ENCODE assay signal across 23 mouse cellular contexts in the genomic region with DNA sequence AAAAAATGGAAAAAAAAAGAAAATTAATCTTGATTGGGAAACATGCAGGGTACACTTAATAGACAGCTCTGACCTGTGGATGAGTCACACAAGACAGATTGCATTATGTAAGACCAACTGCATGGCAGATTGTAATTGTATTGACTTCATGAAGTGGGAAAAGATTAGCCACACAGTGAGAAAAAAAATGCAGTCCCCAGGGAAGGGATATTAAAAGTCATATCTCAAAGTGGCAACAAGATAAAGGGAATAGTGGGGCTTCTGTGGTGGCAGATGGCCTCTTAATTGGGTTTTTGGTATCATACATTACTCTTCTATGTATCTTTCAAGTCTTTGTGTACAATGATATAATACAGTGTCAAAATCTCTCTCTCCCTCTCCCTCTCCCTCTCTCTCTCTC.
DNase-seq lines count a peak whose midpoint lies in the region; ATAC-seq lines count a peak whose summit lies in the region.
"Had no signal": no experiment of that assay in that cellular context is flagged by ENCODE, and none has a peak within 500 bp of the region (broad histone marks: within the 10 kb centered on the region; RNA-seq: fewer than 3 reads in every experiment).

No protein-coding gene starts in this region.

- H3K27me3 ChIP-seq in hindbrain, embryonic 13.5 days: no peaks in the 10 kb centered on the region
- no peaks in the 10 kb centered on the region for H3K27me3 ChIP-seq in hindbrain, embryonic 16.5 days (replicated peaks; ENCODE audit: control insufficient read depth, insufficient read depth, low read length)
- H3K27me3 ChIP-seq in neural tube, embryonic 12.5 days (replicated peaks): no peaks in the 10 kb centered on the region
- no peaks in the 10 kb centered on the region for H3K27me3 ChIP-seq in neural tube, embryonic 15.5 days (replicated peaks)
- H3K27me3 ChIP-seq: limb, embryonic 15.5 days; stomach, embryonic 15.5 days had no signal

- H3K4me3 ChIP-seq in hindbrain, embryonic 13.5 days: no peak overlapping the region
- H3K4me3 ChIP-seq in hindbrain, embryonic 16.5 days (ENCODE audit: low read length): no peak overlapping the region
- H3K4me3 ChIP-seq in neural tube, embryonic 12.5 days: no peak overlapping the region
- H3K4me3 ChIP-seq in neural tube, embryonic 15.5 days (replicated peaks): no peak overlapping the region
- H3K4me3 ChIP-seq: limb, embryonic 15.5 days; megakaryocyte, embryonic 14.5 days; midbrain, embryonic 13.5 days; stomach, embryonic 15.5 days had no signal

- no peaks in the 10 kb centered on the region for H3K9me3 ChIP-seq in hindbrain, embryonic 13.5 days
- H3K9me3 ChIP-seq in hindbrain, embryonic 16.5 days (ENCODE audit: control insufficient read depth, low read length): no peaks in the 10 kb centered on the region
- H3K9me3 ChIP-seq in neural tube, embryonic 12.5 days: no peaks in the 10 kb centered on the region
- no peaks in the 10 kb centered on the region for H3K9me3 ChIP-seq in neural tube, embryonic 15.5 days (replicated peaks)
- H3K9me3 ChIP-seq: limb, embryonic 15.5 days; midbrain, embryonic 13.5 days; stomach, embryonic 15.5 days had no signal

- no peak overlapping the region for H3K27ac ChIP-seq in hindbrain, embryonic 13.5 days
- no peak overlapping the region for H3K27ac ChIP-seq in hindbrain, embryonic 16.5 days (ENCODE audit: low read depth, low read length)
- H3K27ac ChIP-seq in neural tube, embryonic 12.5 days: no peak overlapping the region
- H3K27ac ChIP-seq in neural tube, embryonic 15.5 days (replicated peaks): no peak overlapping the region
- H3K27ac ChIP-seq: limb, embryonic 15.5 days; liver, embryonic 14.5 days; midbrain, embryonic 13.5 days; stomach, embryonic 15.5 days had no signal

- H3K4me2 ChIP-seq in hindbrain, embryonic 13.5 days: no peak overlapping the region
- no peak overlapping the region for H3K4me2 ChIP-seq in hindbrain, embryonic 16.5 days (ENCODE audit: low read length)
- no peak overlapping the region for H3K4me2 ChIP-seq in neural tube, embryonic 12.5 days (replicated peaks)
- no peak overlapping the region for H3K4me2 ChIP-seq in neural tube, embryonic 15.5 days
- H3K4me2 ChIP-seq: limb, embryonic 15.5 days; lung, embryonic 14.5 days; midbrain, embryonic 13.5 days; stomach, embryonic 15.5 days had no signal

- H3K36me3 ChIP-seq in hindbrain, embryonic 13.5 days: no peaks in the 10 kb centered on the region
- H3K36me3 ChIP-seq in hindbrain, embryonic 16.5 days (ENCODE audit: control insufficient read depth, insufficient read depth, low read length): no peaks in the 10 kb centered on the region
- no peaks in the 10 kb centered on the region for H3K36me3 ChIP-seq in neural tube, embryonic 12.5 days
- H3K36me3 ChIP-seq in neural tube, embryonic 15.5 days: no peaks in the 10 kb centered on the region
- H3K36me3 ChIP-seq: limb, embryonic 15.5 days; midbrain, embryonic 13.5 days; stomach, embryonic 15.5 days had no signal

- ATAC-seq in hindbrain, embryonic 13.5 days (ENCODE audit: low FRiP score): 0 out of 2 replicates have a peak, but pooled peaks have one; percentile 17
- no peak for ATAC-seq in hindbrain, embryonic 16.5 days
- peak; percentile 21; the same call in 1 of the 2 replicates for ATAC-seq in neural tube, embryonic 12.5 days (ENCODE audit: low FRiP score, low read depth)
- ATAC-seq in neural tube, embryonic 15.5 days (ENCODE audit: low FRiP score): no peak
- ATAC-seq: CD4-positive, CD25-positive, alpha-beta regulatory T cell, adult 4 months; midbrain, embryonic 13.5 days; Patski had no signal

- DNase-seq in adrenal gland, adult 2 months: peak; percentile 17
- DNase-seq in adrenal gland, postnatal 4 days (ENCODE audit: low spot score in 2 of 2): no peak
- peak; percentile 8 for DNase-seq in telencephalon, adult 2 months (ENCODE audit: low read depth, low spot score)
- no peak for DNase-seq in cerebellum, postnatal 4 days (ENCODE audit: low spot score in 2 of 2)
- DNase-seq: cerebellum, adult 9-11 months; gastrocnemius, postnatal 25 days; kidney, adult 18-20 months; kidney, postnatal 4 days; left cerebral cortex, postnatal 4 days; lung, embryonic 14.5 days; thymus, adult 18-20 months; thymus, postnatal 36 days had no signal

- H3K9ac ChIP-seq in hindbrain, embryonic 13.5 days: no peak overlapping the region
- H3K9ac ChIP-seq in hindbrain, embryonic 16.5 days (ENCODE audit: low read depth, low read length): no peak overlapping the region
- no peak overlapping the region for H3K9ac ChIP-seq in neural tube, embryonic 12.5 days
- H3K9ac ChIP-seq in neural tube, embryonic 15.5 days (replicated peaks): no peak overlapping the region
- H3K9ac ChIP-seq: limb, embryonic 15.5 days; liver, embryonic 14.5 days; lung, embryonic 14.5 days; midbrain, embryonic 13.5 days; stomach, embryonic 15.5 days had no signal

- peaks cover 9% of the 10 kb centered on the region for H3K4me1 ChIP-seq in hindbrain, embryonic 13.5 days (replicated peaks)
- peaks cover 4% of the 10 kb centered on the region; the same call in 1 of the 2 replicates for H3K4me1 ChIP-seq in hindbrain, embryonic 16.5 days (ENCODE audit: control insufficient read depth, insufficient read depth, low read depth, low read length)
- H3K4me1 ChIP-seq in neural tube, embryonic 12.5 days: peaks cover 6% of the 10 kb centered on the region; the same call in 1 of the 2 replicates
- H3K4me1 ChIP-seq in neural tube, embryonic 15.5 days: peaks cover 9% of the 10 kb centered on the region
- H3K4me1 ChIP-seq: limb, embryonic 15.5 days; stomach, embryonic 15.5 days had no signal

Comparison
In these comparisons a context has a peak if more than half of its experiments do, and no peak if none do; other contexts are left out.
1. DNase-seq: peak in adrenal gland, adult 2 months (single experiment) and telencephalon, adult 2 months (single experiment); none in adrenal gland, postnatal 4 days (0 of 2) and cerebellum, postnatal 4 days (0 of 2).
2. ATAC-seq: peak in hindbrain, embryonic 13.5 days (single experiment) and neural tube, embryonic 12.5 days (single experiment); none in hindbrain, embryonic 16.5 days (single experiment) and neural tube, embryonic 15.5 days (single experiment).